Mouse (Mus musculus): Measurements from ENCODE around the gene Frmd4a. TPM values are rescaled to one million over a fixed set of nuclear protein-coding genes. Genes with fewer than 3 reads are reported as not detected.
A peak's percentile ranks its signal among the peaks of the same experiment; 100 is the strongest.

Frmd4a gene
- polyA plus RNA-seq, 1 experiment from 2014 or later = 56.0 TPM

- H3K27ac ChIP-seq (ENCODE audit: low read length) = peak overlapping the region; percentile 83
- no peaks in the 10 kb centered on the region for H3K27me3 ChIP-seq (ENCODE audit: control insufficient read depth, insufficient read depth, low read depth, low read length)
- peak overlapping the region; percentile 67 for H3K9ac ChIP-seq (ENCODE audit: low read depth, low read length)
- H3K4me2 ChIP-seq (ENCODE audit: low read length) = peak overlapping the region; percentile 64
- under 1% methylated on average over 16 of the region's 16 CpGs for WGBS
- H3K4me3 ChIP-seq (ENCODE audit: low read depth, low read length) = peak overlapping the region; percentile 41
- no peaks in the 10 kb centered on the region for H3K9me3 ChIP-seq (replicated peaks; ENCODE audit: control insufficient read depth, low read length, poor library complexity, severe bottlenecking)
- peaks cover 33% of the 10 kb centered on the region for H3K4me1 ChIP-seq (ENCODE audit: control insufficient read depth, insufficient read depth, low read length)
- H3K36me3 ChIP-seq (ENCODE audit: control insufficient read depth, insufficient read depth, low read length) = no peaks in the 10 kb centered on the region
- ATAC-seq = peak; percentile 78
These were observed 135.7 kb downstream of the Frmd4a start for GRCm38 (mm10) chr2:4153131-4153631.

GRCm38 (mm10) chr2:4154036-4154653 is 136.6 kb downstream of the Frmd4a start:
- Histone ChIP-seq H3K9ac (ENCODE audit: low read depth, low read length) (peak overlapping the region; percentile 67), H3K36me3 (ENCODE audit: control insufficient read depth, insufficient read depth, low read length) (no peaks in the 10 kb centered on the region), H3K4me3 (ENCODE audit: low read depth, low read length) (peak overlapping the region; percentile 41), H3K4me1 (ENCODE audit: control insufficient read depth, insufficient read depth, low read length) (peaks cover 33% of the 10 kb centered on the region), H3K27ac (ENCODE audit: low read length) (peak overlapping the region; percentile 83), H3K27me3 (ENCODE audit: control insufficient read depth, insufficient read depth, low read depth, low read length) (no peaks in the 10 kb centered on the region), H3K9me3 (replicated peaks; ENCODE audit: control insufficient read depth, low read length, poor library complexity, severe bottlenecking) (no peaks in the 10 kb centered on the region), H3K4me2 (ENCODE audit: low read length) (peak overlapping the region; percentile 64)
- 26% methylated on average over 5 of the region's 5 CpGs for WGBS
- no peak for ATAC-seq

DNA sequence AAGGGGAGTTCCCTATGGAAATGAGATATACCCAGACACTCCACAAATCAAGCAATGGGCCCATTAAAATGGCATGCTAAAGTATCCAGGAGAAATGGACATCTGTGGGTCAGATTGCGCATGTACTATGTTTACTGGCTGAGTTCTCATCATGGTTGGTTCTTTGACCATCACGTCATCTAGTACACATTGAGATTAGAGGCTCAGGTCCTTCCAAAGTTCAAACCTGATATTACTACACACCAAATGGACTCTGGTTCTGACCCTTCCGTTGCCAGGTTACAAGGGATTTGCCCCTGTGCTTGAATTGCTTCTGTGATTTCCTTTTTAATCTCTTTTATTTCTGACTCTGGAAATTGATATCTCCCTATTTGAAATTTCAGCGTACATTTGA is 137.1 kb downstream of the Frmd4a start:
- peak overlapping the region; percentile 64 for H3K4me2 ChIP-seq (ENCODE audit: low read length)
- peak overlapping the region; percentile 41 for H3K4me3 ChIP-seq (ENCODE audit: low read depth, low read length)
- no peaks in the 10 kb centered on the region for H3K27me3 ChIP-seq (ENCODE audit: control insufficient read depth, insufficient read depth, low read depth, low read length)
- no peaks in the 10 kb centered on the region for H3K36me3 ChIP-seq (ENCODE audit: control insufficient read depth, insufficient read depth, low read length)
- H3K27ac ChIP-seq (ENCODE audit: low read length) = peak overlapping the region; percentile 83
- peaks cover 33% of the 10 kb centered on the region for H3K4me1 ChIP-seq (ENCODE audit: control insufficient read depth, insufficient read depth, low read length)
- H3K9me3 ChIP-seq (replicated peaks; ENCODE audit: control insufficient read depth, low read length, poor library complexity, severe bottlenecking) = no peaks in the 10 kb centered on the region
- ATAC-seq = no peak
- 46% methylated on average over 4 of the region's 4 CpGs for whole genome bisulfite sequencing
- peak overlapping the region; percentile 67 for H3K9ac ChIP-seq (ENCODE audit: low read depth, low read length)

DNA sequence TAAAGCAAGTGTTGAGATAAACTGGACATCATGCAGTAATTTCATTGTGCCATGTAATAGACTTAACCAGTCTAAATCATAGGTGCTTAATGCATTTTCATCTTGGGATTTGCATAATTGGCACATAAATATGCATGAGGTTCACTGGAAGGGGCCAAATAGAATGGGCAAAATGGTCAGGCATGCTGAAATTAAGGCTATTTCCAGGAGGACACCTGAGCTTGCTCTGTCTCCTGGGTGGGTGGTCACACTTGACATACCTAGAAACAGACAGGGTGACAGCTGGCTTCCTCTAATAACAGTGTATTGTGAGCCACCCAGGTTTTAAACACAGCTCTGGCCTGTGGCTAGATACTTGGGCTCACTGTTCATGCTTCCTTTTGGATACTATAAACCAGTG is 137.9 kb downstream of the Frmd4a start:
- Histone ChIP-seq H3K27ac (ENCODE audit: low read length) (peak overlapping the region; percentile 83; the same call in 1 of the 2 replicates), H3K4me1 (ENCODE audit: control insufficient read depth, insufficient read depth, low read length) (peaks cover 33% of the 10 kb centered on the region), H3K27me3 (ENCODE audit: control insufficient read depth, insufficient read depth, low read depth, low read length) (no peaks in the 10 kb centered on the region), H3K9ac (ENCODE audit: low read depth, low read length) (no peak overlapping the region), H3K4me3 (ENCODE audit: low read depth, low read length) (no peak overlapping the region), H3K36me3 (ENCODE audit: control insufficient read depth, insufficient read depth, low read length) (no peaks in the 10 kb centered on the region), H3K9me3 (replicated peaks; ENCODE audit: control insufficient read depth, low read length, poor library complexity, severe bottlenecking) (no peaks in the 10 kb centered on the region), H3K4me2 (ENCODE audit: low read length) (peak overlapping the region; percentile 64)
- ATAC-seq = no peak

- peaks cover 33% of the 10 kb centered on the region for H3K4me1 ChIP-seq (ENCODE audit: control insufficient read depth, insufficient read depth, low read length)
- H3K9ac ChIP-seq (ENCODE audit: low read depth, low read length) = no peak overlapping the region
- H3K9me3 ChIP-seq (replicated peaks; ENCODE audit: control insufficient read depth, low read length, poor library complexity, severe bottlenecking) = no peaks in the 10 kb centered on the region
- H3K27me3 ChIP-seq (ENCODE audit: control insufficient read depth, insufficient read depth, low read depth, low read length) = no peaks in the 10 kb centered on the region
- no peak overlapping the region for H3K4me3 ChIP-seq (ENCODE audit: low read depth, low read length)
- no peak for ATAC-seq
- H3K36me3 ChIP-seq (ENCODE audit: control insufficient read depth, insufficient read depth, low read length) = no peaks in the 10 kb centered on the region
- peak overlapping the region; percentile 64 for H3K4me2 ChIP-seq (ENCODE audit: low read length)
- H3K27ac ChIP-seq (ENCODE audit: low read length) = no peak overlapping the region
These were observed 139.0 kb downstream of the Frmd4a start for GRCm38 (mm10) chr2:4156511-4156910.

- Histone ChIP-seq H3K9ac (ENCODE audit: low read depth, low read length) (no peak overlapping the region), H3K9me3 (replicated peaks; ENCODE audit: control insufficient read depth, low read length, poor library complexity, severe bottlenecking) (no peaks in the 10 kb centered on the region)
- WGBS = 38% methylated on average over 4 of the region's 4 CpGs
These were observed 139.9 kb downstream of the Frmd4a start for GRCm38 (mm10) chr2:4157396-4157795.

DNA sequence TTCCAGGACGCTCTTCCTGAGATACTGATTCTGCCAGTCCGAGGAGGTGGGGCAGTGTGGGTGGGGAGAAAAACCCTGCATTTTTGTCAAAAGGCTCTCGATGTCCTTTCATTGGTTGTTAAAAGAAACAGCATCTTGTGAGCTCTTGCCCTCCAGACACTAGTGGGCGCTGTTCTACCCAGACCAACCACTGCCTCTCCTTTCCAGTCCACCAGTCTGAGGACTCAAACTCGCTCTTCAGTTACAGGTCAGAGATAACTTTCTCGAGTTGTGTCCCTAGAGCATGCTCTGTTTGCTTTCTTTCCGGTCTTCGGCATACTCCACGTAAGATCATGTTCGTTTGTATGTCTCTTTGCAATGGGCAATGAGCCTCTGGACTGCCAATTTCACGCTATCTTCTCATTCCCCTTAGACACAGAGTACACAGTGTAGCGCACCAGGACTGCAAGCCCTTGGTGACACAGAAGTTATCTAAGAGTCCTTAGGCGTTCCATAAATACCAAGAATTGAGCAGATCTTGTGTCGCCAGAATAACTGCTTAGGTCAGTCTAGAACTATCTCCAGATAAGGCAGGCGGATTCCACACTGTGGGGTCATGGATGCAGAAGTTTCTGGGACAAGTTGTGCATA is 142.2 kb downstream of the Frmd4a start:
- Histone ChIP-seq H3K36me3 (ENCODE audit: control insufficient read depth, insufficient read depth, low read length) (no peaks in the 10 kb centered on the region), H3K9ac (ENCODE audit: low read depth, low read length) (no peak overlapping the region), H3K4me1 (ENCODE audit: control insufficient read depth, insufficient read depth, low read length) (peaks cover 22% of the 10 kb centered on the region), H3K27me3 (ENCODE audit: control insufficient read depth, insufficient read depth, low read depth, low read length) (no peaks in the 10 kb centered on the region), H3K4me3 (ENCODE audit: low read depth, low read length) (no peak overlapping the region), H3K9me3 (replicated peaks; ENCODE audit: control insufficient read depth, low read length, poor library complexity, severe bottlenecking) (no peaks in the 10 kb centered on the region), H3K4me2 (ENCODE audit: low read length) (no peak overlapping the region), H3K27ac (ENCODE audit: low read length) (no peak overlapping the region)
- ATAC-seq = no peak
- WGBS = 84% methylated on average over 15 of the region's 15 CpGs

More at GRCm38 (mm10) chr2:4157396-4157795, 139.9 kb downstream of the Frmd4a start:
- H3K4me2 ChIP-seq (ENCODE audit: low read length) = no peak overlapping the region
- no peak overlapping the region for H3K27ac ChIP-seq (ENCODE audit: low read length)
- no peaks in the 10 kb centered on the region for H3K27me3 ChIP-seq (ENCODE audit: control insufficient read depth, insufficient read depth, low read depth, low read length)
- no peaks in the 10 kb centered on the region for H3K36me3 ChIP-seq (ENCODE audit: control insufficient read depth, insufficient read depth, low read length)
- no peak for ATAC-seq
- peaks cover 31% of the 10 kb centered on the region for H3K4me1 ChIP-seq (ENCODE audit: control insufficient read depth, insufficient read depth, low read length)
- H3K4me3 ChIP-seq (ENCODE audit: low read depth, low read length) = no peak overlapping the region

DNA sequence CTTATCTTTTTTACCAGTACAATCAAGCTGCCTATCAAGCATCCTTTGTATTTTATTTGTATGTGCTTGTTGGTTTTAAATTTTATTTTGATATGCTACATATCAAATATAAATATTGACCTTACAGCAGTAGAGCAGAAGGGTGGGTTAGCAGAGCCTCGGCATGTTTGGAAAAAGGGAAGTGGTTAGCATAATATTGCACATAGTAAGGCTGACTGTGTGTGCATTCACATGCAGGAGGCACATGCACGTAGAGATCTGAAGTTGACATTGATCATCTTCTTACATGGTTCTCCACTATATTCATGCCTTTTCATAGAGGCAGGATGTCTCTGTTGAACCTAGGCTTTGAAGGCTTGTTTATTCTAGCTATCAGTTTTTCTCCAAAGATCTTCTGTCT is 148.7 kb downstream of the Frmd4a start:
- Histone ChIP-seq H3K36me3 (ENCODE audit: control insufficient read depth, insufficient read depth, low read length) (no peaks in the 10 kb centered on the region), H3K4me2 (ENCODE audit: low read length) (no peak overlapping the region), H3K27ac (ENCODE audit: low read length) (no peak overlapping the region), H3K27me3 (ENCODE audit: control insufficient read depth, insufficient read depth, low read depth, low read length) (no peaks in the 10 kb centered on the region), H3K4me3 (ENCODE audit: low read depth, low read length) (no peak overlapping the region), H3K9ac (ENCODE audit: low read depth, low read length) (no peak overlapping the region), H3K4me1 (ENCODE audit: control insufficient read depth, insufficient read depth, low read length) (peaks cover 20% of the 10 kb centered on the region), H3K9me3 (replicated peaks; ENCODE audit: control insufficient read depth, low read length, poor library complexity, severe bottlenecking) (no peaks in the 10 kb centered on the region)
- WGBS = 90% methylated on average over 2 of the region's 2 CpGs
- ATAC-seq = no peak

- no peak overlapping the region for H3K27ac ChIP-seq (ENCODE audit: low read length)
- no peaks in the 10 kb centered on the region for H3K36me3 ChIP-seq (ENCODE audit: control insufficient read depth, insufficient read depth, low read length)
- H3K9ac ChIP-seq (ENCODE audit: low read depth, low read length) = no peak overlapping the region
- H3K4me3 ChIP-seq (ENCODE audit: low read depth, low read length) = no peak overlapping the region
- H3K4me2 ChIP-seq (ENCODE audit: low read length) = no peak overlapping the region
- H3K27me3 ChIP-seq (ENCODE audit: control insufficient read depth, insufficient read depth, low read depth, low read length) = no peaks in the 10 kb centered on the region
- no peaks in the 10 kb centered on the region for H3K9me3 ChIP-seq (replicated peaks; ENCODE audit: control insufficient read depth, low read length, poor library complexity, severe bottlenecking)
- peaks cover 20% of the 10 kb centered on the region for H3K4me1 ChIP-seq (ENCODE audit: control insufficient read depth, insufficient read depth, low read length)
- no peak for ATAC-seq
- WGBS = 95% methylated on average over 6 of the region's 6 CpGs
These were observed 149.6 kb downstream of the Frmd4a start for GRCm38 (mm10) chr2:4167131-4167530.

Measured in midbrain, embryonic 16.5 days (tissue).